19 mouse cellular contexts compared by ENCODE assay signal in the genomic region with DNA sequence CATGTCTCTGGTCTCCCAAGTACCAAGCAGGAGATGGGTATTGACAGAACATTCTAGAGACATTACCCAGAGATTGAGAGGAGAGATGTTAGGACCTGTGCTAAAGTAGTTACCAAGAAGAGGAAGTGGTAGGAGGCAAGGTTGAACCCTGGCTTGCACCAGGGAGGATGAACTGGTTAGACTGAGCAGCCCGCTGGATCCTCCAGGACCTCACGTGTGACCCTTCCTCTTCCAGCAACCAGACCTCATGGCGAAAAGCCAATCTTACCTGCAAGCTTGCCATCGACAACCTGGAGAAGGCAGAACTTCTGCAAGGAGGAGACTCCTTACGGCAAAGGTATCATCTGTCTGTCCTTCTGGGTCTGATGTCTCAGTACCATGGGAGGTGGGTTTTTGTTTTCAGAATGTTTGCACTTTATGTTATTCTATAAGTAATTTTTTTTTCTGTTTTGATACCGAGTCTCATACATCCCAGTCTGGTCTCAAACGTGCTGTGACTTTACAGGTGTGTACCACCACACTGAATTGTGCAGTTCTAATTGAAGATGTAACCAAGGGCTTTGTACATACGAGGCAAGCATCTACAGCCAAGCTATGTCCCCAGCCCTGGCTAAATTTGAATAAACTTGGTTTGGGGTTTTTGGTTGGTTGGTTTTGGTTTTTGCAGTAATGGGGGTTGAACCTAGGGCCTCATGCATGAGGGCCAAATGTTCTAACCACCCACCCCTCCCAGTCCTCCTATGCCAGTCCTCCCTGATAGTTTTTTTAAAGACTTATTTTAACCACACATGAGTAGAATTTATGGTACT. TPM values are rescaled to one million over a fixed set of nuclear protein-coding genes. Genes with fewer than 3 reads are reported as not detected.
"Had no signal": no experiment of that assay in that cellular context is flagged by ENCODE, and none has a peak within 500 bp of the region (broad histone marks: within the 10 kb centered on the region; RNA-seq: fewer than 3 reads in every experiment).

No protein-coding gene starts in this region.

- H3K4me2 ChIP-seq: intestine, embryonic 15.5 days; kidney, embryonic 15.5 days; limb, embryonic 13.5 days; liver, embryonic 13.5 days; midbrain, embryonic 12.5 days; neural tube, embryonic 13.5 days had no signal

- ATAC-seq: intestine, embryonic 15.5 days; midbrain, embryonic 16.5 days had no signal

- DNase-seq: kidney, adult 18-20 months; kidney, postnatal 14 days; left cerebral cortex, postnatal 4 days; liver, embryonic 13.5 days; lung, adult 18-20 months; thymus, adult 18-20 months; thymus, postnatal 14 days had no signal

- H3K27me3 ChIP-seq: intestine, embryonic 15.5 days; kidney, embryonic 15.5 days; limb, embryonic 13.5 days; liver, embryonic 13.5 days; midbrain, embryonic 12.5 days; neural tube, embryonic 13.5 days had no signal

- H3K27ac ChIP-seq: intestine, embryonic 15.5 days; kidney, embryonic 15.5 days; limb, embryonic 13.5 days; liver, embryonic 13.5 days; midbrain, embryonic 12.5 days; neural tube, embryonic 13.5 days had no signal

- H3K4me3 ChIP-seq: intestine, embryonic 15.5 days; kidney, embryonic 15.5 days; limb, embryonic 13.5 days; liver, embryonic 13.5 days; midbrain, embryonic 12.5 days; neural tube, embryonic 13.5 days had no signal

- H3K9me3 ChIP-seq: intestine, embryonic 15.5 days; kidney, embryonic 15.5 days; limb, embryonic 13.5 days; liver, embryonic 13.5 days; midbrain, embryonic 12.5 days; neural tube, embryonic 13.5 days had no signal

- H3K4me1 ChIP-seq: kidney, embryonic 15.5 days; limb, embryonic 13.5 days; midbrain, embryonic 12.5 days; neural tube, embryonic 13.5 days had no signal

- H3K9ac ChIP-seq: intestine, embryonic 15.5 days; kidney, embryonic 15.5 days; limb, embryonic 13.5 days; liver, embryonic 13.5 days; midbrain, embryonic 12.5 days; neural tube, embryonic 13.5 days had no signal

RNA-seq across cellular contexts. Expression of a gene that starts 55.1 kb away (rescaled TPM):
- total RNA-seq: layer of hippocampus, adult 8-10 months; layer of hippocampus, postnatal 14 days; left cerebral cortex, adult 18-20 months; left cerebral cortex, postnatal 10 days; left cerebral cortex, postnatal 4 days; megakaryocyte-erythroid progenitor cell, adult 5-6 weeks had no signal
- polyA plus RNA-seq: intestine, embryonic 15.5 days; kidney, embryonic 15.5 days; large intestine, adult 2 months; limb, embryonic 13.5 days; liver, embryonic 13.5 days; midbrain, embryonic 12.5 days; midbrain, embryonic 16.5 days had no signal
